Mouse (Mus musculus): ENCODE data around the gene Sult1d1. TPM values are rescaled to one million over a fixed set of nuclear protein-coding genes. Genes with fewer than 3 reads are reported as not detected.

The Sult1d1 gene
- 0.29 TPM for polyA plus RNA-seq (2014; fragmentation: Illumina TruSeq; extraction: RNeasy Lipid Tissue Mini Kit (QIAGEN cat#74804); ENCODE audit: low read depth, low replicate concordance)

DNA sequence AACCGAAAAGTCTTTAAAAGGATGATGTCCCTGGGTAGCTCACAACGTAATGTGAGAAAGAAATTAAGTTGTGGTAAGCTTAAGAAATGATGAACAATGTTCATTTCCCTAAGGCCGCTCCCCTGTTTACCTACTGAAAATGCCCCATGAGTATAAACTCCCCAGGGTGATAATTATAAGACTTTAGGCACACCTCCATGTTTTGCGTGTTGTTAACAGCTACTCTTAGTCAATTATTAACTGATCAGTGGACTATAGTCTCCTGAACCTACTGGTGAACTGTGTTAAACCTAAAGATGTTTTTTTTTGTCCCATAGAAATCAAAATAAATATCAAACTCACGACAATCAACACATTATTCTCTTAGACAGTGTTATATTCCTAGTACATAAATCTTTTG lies at the start of gene Sult1d1:
Gene Sult1d1 (minus strand): TSS at position 183 of the 400 bp plus-strand sequence.

GRCm38 (mm10) chr5:87591494-87591893 lies 22.7 kb upstream of the Sult1d1 start, which contains the start of gene Sult1e1:
Gene Sult1e1, minus strand, starts transcription at chr5:87591594.

GRCm38 (mm10) chr5:87538111-87538510 lies 30.7 kb downstream of the Sult1d1 start, which contains the start of gene Sult1b1:
Gene Sult1b1, minus strand, starts transcription at chr5:87538195.

Other genes starting within 250 kb of the Sult1d1 start
- gene Ugt2a3, start 231.8 kb downstream of the Sult1d1 start, polyA plus RNA-seq (2014; fragmentation: Illumina TruSeq; extraction: RNeasy Lipid Tissue Mini Kit (QIAGEN cat#74804); ENCODE audit: low read depth, low replicate concordance), result 0.34 TPM
- gene Ugt2b38, start 144.8 kb downstream of the Sult1d1 start, polyA plus RNA-seq (2014; fragmentation: Illumina TruSeq; extraction: RNeasy Lipid Tissue Mini Kit (QIAGEN cat#74804); ENCODE audit: low read depth, low replicate concordance), result not detected
- not detected for gene Ugt2a2, start 86.8 kb downstream of the Sult1d1 start, polyA plus RNA-seq (2014; fragmentation: Illumina TruSeq; extraction: RNeasy Lipid Tissue Mini Kit (QIAGEN cat#74804); ENCODE audit: low read depth, low replicate concordance)
- not detected for gene Gm43638, start 82.2 kb downstream of the Sult1d1 start, polyA plus RNA-seq (2014; fragmentation: Illumina TruSeq; extraction: RNeasy Lipid Tissue Mini Kit (QIAGEN cat#74804); ENCODE audit: low read depth, low replicate concordance)
- gene Ugt2a1, start 78.2 kb downstream of the Sult1d1 start, polyA plus RNA-seq (2014; fragmentation: Illumina TruSeq; extraction: RNeasy Lipid Tissue Mini Kit (QIAGEN cat#74804); ENCODE audit: low read depth, low replicate concordance), result not detected
- gene Sult1b1, start 30.8 kb downstream of the Sult1d1 start, polyA plus RNA-seq (2014; fragmentation: Illumina TruSeq; extraction: RNeasy Lipid Tissue Mini Kit (QIAGEN cat#74804); ENCODE audit: low read depth, low replicate concordance), result not detected
- gene Sult1e1, start 22.6 kb upstream of the Sult1d1 start, polyA plus RNA-seq (2014; fragmentation: Illumina TruSeq; extraction: RNeasy Lipid Tissue Mini Kit (QIAGEN cat#74804); ENCODE audit: low read depth, low replicate concordance), result not detected
- gene Csn1s1, start 97.2 kb upstream of the Sult1d1 start, polyA plus RNA-seq (2014; fragmentation: Illumina TruSeq; extraction: RNeasy Lipid Tissue Mini Kit (QIAGEN cat#74804); ENCODE audit: low read depth, low replicate concordance), result not detected
- gene Csn2, start 130.6 kb upstream of the Sult1d1 start, polyA plus RNA-seq (2014; fragmentation: Illumina TruSeq; extraction: RNeasy Lipid Tissue Mini Kit (QIAGEN cat#74804); ENCODE audit: low read depth, low replicate concordance), result not detected
- not detected for gene Csn1s2a, start 205.5 kb upstream of the Sult1d1 start, polyA plus RNA-seq (2014; fragmentation: Illumina TruSeq; extraction: RNeasy Lipid Tissue Mini Kit (QIAGEN cat#74804); ENCODE audit: low read depth, low replicate concordance)
- not detected for gene Csn1s2b, start 239.1 kb upstream of the Sult1d1 start, polyA plus RNA-seq (2014; fragmentation: Illumina TruSeq; extraction: RNeasy Lipid Tissue Mini Kit (QIAGEN cat#74804); ENCODE audit: low read depth, low replicate concordance)